Mouse (Mus musculus) fibroblast of lung, adult 2 months (primary cell): ENCODE results near the gene Gm49354.
"Not testable (repeated sequence)": the region's sequence is repeated elsewhere in the genome, so short reads cannot be mapped to it uniquely, and the experiment has no call there.

Experiments used
- DNase-seq: peaks from one replicate; pipeline ENCODE4 v3.0.0-alpha.2; 2011; ENCODE audit warnings: low read depth

The Gm49354 gene

DNA sequence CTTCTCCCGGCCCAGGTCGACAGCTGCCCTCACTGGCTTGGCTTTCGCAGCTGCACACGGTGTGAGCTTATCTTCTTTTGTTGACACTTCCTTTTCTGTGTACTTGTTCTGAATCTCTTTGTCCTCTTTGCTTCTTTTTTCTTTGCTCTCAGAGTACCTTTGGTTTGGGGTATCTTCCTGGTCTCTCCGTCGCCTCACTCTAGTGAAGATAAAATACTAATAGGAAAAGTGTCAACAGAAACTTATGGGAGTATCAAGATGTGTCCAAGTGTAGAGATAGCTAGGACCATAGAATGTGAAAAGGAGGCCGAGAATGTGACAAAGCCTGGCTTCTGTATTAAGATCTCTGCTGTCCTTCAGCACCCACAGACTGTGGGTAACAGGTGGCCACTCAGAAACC lies at the start of gene Gm49354:
Gene Gm49354, minus strand, starts transcription at position 101 of the 400 bp plus-strand sequence.
- DNase-seq: no peak

DNA sequence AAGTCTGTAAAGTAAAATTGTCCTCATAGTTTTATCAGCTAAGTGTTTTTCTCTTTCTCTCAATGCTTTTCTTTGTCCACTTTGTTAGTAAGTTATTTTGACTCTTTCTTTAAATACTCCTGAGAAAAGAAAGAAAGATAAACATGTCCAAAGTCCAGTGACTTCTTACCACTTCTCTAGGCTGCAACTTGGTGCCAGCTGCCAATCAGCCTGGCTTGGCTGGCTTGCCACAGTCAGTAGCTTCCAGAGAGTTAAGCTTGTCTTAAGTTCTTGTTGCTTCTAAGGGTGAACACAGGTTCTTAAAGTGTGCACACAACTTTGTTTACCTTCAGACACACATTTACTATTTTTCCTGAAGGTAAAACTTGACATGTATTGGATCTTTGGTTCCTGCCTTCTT lies 43.9 kb upstream of the Gm49354 start:
- DNase-seq: no peak

DNA sequence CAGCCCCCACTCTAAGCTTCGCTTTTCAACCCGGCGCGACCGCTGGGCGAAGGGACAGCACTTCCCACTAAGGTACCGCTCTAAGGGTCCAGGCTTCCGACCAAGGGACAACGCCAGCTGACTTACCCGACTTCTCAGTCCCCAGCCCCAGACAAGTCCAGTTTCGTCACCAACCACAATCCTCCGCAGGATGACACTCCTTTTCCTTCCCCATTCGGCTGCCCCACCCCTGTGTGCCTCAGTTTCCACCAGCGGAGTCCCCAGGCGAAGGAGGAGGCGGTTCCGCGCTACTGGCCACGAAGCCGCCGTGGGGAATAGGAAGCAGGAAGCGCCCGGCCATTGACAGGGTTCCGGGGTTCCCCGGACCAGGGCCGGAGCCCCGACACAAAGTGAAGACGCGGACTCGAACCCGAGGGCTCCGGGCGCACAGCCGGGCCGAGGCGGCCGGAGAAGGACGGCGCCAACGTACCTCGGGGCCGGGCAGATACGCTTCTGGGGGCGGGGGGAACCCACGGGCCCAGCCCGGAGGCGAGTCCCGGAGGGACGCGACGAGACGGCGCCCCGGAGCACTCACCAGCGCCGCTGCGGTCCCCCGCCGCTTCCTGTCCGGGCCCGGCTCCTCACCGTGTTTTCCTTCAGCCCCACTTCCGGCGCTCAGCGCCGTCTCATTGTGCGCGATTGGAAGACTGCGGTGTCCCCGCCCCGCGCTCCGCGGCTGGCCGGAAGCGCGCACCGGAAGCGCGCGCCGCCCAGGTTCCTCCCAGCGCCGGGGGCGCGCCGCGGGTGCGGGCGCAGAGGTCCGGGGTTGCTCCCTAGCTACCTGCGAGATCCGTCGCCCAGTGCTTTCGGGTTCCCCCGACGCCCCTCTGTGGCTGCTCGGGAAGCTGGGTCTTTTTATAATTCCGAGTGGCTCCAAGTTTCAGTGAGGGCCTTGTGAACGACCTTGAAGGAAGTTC lies 40.7 kb upstream of the Gm49354 start, which contains the start of gene Tut7:
Gene Tut7, minus strand, starts transcription at position 641 of the 956 bp plus-strand sequence.
- peak; percentile 79 for DNase-seq

DNA sequence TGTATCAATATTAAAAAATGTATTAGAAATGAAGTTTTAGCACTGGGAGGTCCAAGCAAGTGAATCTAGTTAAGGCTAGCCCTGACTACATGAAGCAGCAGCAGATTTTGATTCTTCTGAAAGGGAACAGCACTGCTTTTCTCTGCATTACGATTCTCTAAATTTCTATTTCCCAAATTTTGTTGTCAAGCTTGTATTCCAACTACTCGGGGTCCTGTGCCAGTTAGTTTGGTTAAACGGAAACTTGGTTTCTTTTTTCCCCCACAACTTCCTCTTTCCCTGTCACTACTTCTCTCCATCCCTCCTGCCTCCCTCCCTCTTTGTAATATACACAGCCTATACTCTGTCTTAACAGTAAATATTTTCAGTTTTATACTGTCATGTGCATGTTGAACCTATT lies 38.8 kb upstream of the Gm49354 start:
- no peak for DNase-seq

DNA sequence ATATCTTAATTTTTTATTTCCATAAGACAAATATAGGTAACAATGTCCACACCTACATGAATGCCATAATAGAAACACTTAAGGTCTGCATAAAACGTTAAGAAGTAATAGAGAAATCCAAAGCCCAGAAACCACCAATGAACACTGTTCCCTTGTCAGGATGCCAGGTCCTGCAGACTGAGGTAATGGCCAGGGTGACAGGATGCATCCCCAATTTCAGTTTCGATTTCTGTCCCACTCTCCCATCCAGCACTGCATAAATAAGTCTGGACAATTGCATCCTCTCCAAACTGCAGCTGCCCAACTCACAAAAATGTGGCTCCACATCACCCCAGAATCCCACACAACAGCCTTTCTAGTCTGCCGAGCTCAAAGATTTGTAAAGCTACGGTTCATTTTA lies 38.1 kb upstream of the Gm49354 start:
- DNase-seq: no peak

DNA sequence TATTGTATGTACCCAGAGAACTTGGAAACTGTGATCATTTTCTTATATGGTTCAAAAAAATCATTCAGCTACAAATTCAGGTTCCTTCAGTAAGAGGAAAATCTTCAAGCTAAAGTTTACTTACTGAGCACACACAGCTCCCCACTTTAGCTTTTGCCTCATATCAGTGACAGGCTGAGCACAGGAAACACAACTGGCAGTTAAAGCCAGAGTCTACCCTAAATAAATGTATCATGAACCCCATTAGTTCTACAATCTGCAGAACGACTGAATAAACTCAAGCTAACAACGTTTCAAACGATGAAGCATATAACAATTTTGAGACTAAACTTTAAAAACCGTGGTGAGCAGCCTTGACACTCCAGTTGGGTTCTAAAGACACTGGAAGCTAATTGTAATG lies 35.3 kb upstream of the Gm49354 start:
- DNase-seq: no peak

DNA sequence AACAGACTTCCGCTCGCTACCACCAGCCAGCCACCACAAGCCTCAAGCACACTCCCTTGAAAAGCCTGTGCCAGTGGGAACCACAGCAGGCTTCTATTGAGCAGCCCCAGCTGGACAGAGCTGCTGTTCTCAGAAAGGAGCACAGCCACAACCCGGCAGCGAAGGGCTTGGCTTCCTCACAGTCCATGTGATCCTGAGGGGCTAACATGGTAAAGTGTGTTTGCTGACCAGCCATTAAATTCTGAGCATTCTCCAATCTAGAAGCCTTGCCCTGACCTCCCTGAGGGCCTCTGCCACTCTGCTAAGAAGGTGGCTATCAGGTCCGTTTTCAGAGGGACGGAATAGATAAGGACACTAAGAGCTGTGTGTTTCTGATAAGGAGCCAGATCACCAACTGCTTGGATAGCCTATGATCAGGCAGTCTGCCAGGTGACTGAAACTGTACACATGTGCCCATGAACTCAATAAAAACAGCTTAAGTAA lies 32.1 kb upstream of the Gm49354 start:
- DNase-seq: no peak

DNA sequence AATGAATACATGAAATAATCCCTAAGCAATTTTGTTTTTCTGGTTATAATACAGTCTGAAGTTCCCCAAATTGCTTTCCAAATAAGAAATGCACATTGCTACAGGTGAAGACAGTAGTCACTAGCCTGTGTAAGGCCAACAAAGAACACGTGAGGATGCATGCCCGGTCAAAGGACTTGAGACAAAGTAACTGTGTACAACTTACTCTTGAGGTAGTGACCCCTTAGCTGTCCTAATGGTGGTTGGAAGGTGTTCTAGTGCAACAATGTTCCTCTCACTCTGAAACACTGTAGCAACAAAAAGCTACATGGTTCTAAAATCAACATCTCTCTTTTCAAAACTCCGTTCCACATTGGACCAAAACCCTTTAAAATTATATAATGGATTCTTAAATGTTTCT lies 29.5 kb upstream of the Gm49354 start:
- DNase-seq: no peak

DNA sequence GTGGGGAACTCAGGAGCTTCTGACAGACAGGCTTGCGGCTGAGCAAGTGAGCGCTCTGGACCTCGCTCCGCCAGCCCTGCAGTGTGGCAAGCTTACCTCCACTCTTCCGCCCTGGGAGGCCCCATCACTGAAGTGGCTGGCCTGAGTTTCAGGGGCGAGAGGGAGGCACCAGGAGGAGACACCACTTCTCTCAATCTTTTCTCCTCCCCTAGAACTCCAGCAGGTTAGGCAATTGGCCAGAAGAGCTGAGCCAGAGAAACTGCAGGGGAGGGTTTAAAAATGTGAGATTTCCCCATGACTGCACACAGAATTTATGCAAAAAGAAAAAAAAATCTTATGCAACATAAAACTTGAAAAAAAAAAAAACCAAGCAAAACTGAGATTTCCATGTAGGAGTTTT lies 19.0 kb upstream of the Gm49354 start:
- DNase-seq: no peak

DNA sequence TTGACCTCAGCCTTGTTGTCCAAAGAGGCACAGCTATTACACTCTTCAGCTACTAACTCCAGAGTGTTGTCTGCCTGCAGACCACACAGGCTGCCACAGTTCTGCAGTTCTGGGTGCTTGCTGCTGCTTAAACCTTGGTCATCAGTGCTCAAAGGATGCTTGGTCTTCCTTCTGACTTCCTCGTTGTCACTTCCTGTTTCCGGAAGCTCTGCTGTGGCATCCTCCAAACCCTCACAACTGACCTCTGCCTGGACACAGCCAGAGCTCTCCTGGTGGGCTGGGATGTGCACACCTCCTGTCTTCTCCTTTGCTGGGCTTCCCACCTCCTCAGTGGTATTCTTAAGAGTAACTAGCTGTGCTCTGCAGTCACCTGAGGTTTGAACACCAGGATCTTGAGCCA lies 18.0 kb upstream of the Gm49354 start:
- DNase-seq: no peak

DNA sequence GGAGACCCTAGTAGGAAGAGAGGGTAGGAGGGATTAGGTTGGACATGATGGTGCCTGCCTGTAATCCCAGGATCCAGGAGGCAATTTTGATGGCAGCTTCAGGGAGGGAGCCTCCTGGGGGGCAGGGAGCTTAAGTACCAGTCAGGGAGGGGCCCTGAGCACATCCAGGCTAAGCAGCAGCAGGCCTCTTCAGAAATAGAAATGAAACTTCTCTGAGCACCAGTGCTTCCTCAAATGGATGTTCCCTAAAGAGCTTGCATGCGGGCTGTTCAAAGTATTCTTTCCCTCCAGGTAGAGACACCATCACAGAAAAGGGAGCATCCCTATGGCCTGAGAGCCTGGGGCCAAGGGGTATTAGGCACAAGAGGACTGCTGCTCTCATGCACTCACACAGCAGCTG lies 16.3 kb upstream of the Gm49354 start:
- DNase-seq: no peak

DNA sequence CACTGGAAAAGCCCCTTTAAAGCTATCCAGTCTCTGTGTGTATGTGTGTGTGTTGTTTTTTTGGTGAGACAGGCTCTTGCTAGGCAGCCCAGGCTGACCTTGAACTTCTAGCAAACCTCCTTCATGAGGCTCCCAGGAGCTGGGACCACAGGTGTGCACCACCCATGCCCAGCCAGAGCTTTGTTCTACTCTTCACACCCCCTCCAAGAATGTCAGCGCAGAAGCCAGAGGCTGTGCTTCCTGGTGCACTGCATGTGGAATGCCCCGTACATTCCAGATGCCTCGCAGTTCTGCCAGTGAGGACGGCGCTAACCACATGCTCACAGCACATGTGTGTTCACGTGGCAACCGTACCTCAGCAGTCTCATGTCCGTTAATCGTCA lies 14.4 kb upstream of the Gm49354 start:
- DNase-seq: no peak

DNA sequence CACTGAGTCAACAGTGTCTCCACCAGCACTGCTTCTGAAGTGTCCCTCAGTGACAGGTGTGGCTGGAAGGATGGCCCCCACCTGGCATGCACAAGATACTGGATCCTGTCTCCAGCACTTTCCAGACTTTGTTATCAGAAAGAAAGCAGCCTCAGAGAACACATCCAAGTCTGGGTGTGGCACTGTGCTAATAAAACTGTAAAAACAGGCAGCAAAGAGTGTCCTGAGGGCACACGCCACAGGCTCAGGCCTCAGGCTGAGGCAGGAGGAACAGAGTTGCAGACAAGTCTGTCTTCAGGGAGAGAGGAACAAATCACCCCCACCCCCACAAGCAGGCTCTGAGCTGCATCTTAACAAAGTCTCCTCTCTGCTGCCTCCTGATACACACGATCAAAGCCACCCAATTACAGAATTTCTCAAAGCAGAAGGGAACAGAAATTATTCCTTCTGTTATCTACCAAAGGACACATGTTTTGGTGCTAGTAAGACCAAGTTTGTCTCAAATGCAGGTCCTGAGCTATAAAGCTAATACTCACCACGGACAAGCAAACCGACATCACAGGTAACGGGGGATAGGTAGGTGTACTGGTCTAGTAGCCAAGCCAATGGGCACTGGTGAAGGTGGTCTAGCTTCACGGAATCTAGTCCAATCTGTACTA lies 13.9 kb upstream of the Gm49354 start:
- no peak for DNase-seq

DNA sequence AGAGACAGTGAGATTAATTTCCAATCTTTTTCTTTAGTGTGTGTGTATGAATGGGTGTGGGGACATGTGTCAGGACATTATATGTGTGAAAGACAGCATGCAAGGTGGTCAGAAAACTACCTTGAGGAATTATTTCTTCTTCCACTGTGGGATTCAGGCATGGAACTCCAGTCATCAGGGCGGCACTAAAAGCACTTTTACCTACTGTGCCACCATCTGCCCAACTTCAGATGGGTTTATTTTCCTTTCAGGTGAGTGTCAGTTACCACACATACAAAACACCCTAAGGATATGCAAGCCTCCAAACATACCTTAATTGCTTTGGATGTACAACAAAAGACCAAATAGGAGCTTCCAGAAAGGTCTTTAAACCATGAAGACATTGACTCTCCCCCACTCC lies 12.7 kb upstream of the Gm49354 start:
- no peak for DNase-seq

DNA sequence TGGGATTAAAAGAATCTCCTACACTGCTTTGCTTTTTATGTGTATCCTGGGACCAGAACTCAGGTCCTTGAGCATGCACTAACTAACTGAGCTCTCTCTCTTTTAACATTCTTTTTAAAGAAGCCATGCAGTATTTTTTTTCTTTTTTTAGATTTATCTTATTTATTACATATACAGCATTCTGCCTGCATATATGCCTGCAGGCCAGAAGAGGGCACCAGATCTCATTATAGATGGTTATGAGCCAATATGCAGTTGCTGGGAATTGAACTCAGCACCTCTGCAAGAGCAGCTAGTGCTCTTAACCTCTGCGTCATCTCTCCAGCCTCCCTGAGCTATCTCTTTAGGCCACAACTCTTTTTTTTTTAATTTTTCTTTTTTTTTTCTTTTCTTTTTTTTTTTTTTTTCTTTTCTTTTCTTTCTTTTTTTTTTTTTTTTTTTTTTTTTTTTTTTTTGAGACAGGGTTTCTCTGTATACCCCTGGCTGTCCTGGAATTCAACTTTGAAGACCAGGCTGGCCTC lies 2.2 kb downstream of the Gm49354 start:
- DNase-seq: not testable (repeated sequence)

DNA sequence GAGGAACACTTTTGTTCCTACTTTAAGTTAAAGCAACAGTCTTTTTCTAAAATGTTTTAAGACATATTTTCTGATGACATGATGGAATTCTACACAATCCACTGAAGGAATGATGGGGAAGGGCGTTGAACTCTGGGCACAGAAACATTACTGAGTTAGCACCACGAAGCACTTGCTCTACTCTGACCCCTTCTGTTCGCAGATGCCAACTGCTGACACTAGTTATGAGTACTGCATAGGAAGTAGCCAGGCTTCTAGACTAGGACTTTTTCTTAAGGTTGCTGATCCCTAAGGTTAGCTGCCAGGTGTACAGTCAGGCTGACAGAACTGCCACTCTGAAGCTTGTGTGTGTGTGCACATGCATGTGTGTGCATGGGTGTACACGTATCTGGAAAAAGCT lies 2.8 kb downstream of the Gm49354 start:
- no peak for DNase-seq

DNA sequence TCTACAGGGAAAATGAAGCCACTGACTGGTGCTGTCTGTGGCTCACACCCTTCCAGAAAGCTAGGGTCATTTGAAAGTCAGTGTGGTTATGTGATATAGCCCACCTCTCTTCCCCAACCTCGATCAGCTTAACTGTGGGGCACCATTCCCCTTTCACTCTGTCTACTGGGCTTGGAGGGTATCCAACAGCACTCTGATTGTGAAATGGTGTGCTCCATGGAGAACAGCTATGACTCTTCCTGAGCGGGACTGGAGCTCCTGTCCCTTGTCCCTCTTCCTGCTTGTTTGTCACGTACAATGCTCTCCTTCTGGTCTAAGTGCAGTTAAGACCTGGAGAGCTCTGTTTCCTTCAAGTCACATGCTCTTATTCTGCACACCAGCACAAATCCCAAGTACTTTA lies 6.9 kb downstream of the Gm49354 start:
- no peak for DNase-seq

DNA sequence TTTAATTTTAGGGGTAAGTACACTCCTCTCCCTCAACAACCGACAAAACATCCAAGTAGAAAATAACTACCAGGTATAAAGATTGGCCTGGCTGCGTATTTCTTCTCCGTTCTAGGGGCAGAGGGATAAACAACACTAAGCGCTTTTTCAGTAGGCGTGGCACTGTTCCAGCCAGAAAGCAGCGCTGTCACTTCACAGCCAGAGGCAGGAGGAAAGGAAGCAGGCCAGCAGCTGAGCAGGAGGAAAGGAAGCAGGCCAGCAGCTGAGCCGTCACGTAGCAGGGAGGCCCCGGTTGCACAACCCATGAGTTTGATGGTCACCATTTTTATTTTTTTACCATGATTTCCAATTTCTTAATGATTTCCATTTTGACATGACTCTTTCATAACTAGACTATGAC lies 10.8 kb downstream of the Gm49354 start:
- DNase-seq: peak; percentile 71

DNA sequence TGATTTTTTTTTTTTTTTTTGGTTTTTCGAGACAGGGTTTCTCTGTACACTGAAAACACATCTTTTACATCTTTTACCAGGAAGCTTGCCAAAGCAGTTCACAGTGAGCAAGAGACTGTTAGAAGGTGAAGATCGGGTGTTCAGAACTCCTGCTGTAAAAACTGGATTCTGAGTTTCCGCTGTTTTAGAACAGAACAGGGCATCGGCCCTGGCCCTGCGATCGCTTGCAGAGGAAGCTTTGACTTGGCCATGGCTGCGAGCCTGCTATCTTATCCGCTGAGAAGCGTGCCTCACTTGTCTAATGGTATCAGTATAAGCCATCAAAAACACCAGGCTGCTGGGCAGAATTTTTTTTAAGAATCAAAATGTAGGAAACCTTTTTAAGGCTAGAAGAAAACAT lies 11.2 kb downstream of the Gm49354 start:
- no peak for DNase-seq

DNA sequence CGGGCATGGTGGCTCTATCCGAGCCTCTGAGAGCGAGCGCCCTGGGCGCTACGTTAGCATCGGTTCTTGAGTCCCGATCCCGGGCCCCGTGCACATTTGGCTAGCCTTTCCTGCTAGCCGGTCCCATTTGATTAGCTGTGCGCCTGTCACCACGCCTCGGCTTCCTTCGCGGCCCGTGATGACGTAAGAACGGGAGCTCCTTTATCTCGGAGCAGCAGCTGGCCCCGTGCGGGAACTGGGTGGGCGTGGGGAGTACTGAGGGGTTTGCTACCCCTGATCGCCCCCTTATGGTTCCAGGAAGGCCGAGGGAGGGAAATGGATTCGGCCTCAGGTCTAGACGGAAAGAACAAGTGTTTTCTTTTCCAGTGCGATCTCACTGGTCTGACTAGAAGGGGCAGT lies 11.9 kb downstream of the Gm49354 start:
- DNase-seq: peak; percentile 41

DNA sequence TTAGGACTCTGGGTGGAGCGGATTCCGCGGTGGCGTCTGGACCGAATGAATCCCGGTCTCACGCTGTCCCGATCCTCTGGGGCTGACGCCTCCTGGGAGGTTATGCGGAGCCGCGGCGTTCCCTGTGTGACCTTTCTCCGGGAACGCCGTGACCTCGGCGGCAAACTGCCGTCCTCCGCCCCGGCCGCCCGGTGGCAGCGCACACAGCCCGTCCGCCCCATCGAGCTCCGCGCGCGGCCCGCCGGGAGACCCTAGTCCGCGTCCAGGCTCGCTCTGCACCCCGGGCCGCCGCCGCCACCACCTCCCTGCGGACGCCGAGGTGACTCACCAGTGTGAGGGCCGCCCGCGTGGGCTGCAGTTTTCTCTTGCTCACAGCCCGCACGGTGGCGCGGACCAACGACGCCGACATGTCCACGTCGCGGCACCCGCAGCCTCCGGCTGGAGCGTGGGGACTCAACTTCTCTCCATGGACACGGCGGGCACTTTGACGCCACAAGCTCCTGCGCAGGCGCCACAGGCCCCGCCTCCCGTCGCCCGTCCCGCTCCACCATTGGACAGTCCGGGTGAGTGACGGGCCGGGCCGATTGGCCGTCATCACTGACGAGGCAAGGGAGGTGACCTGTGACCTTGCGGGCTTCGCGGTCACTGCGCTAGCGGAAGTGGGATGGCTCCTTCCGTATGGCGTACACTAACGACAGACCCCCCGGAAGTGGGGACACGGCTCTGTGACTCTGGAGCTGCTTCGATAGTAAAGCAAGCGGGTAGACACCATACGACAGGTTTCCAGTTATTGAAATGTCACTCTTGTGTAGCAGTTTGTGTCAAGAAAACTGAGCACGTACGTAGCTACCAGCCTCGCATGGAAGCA lies 12.5 kb downstream of the Gm49354 start, which contains the start of gene Isca1:
Gene Isca1, minus strand, starts transcription at position 515 of the 868 bp plus-strand sequence.
- DNase-seq: peak; percentile 92

DNA sequence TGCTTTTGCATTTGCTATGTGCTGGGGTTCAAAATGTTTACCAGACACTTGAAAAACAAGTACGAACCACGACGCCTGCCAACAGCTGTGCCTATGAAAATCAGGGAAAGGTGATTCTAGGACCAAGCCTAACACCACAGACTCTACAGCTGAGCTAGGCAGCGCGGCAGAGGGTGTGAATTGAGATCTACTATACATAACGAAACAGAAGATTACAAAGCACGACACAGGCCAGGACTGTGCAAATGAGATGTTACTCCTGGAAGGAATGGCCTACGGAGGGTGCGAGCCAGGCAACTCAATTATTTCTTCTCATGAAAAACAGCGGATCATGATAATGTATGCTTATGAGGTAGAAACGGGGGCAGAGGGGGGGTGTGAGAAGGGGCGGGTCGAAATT lies 13.5 kb downstream of the Gm49354 start:
- DNase-seq: no peak
